Mouse (Mus musculus) limb, embryonic 14.5 days (tissue): ENCODE measurements around the gene Rnase13. TPM values are rescaled to one million over a fixed set of nuclear protein-coding genes. Genes with fewer than 3 reads are reported as not detected.

ENCODE experiments used
- ATAC-seq: fragments of 200-750 bp; cut with Nextera tagmentation; 2 replicates; pipeline ENCODE4 v1.8.0; 2017; ENCODE audit warnings: low read depth, moderate number of reproducible peaks, moderate TSS enrichment; ENCODE audit not compliant: low FRiP score
- DNase-seq: peaks from one replicate; pipeline ENCODE4 v3.0.0-alpha.2; 2015; ENCODE audit warnings: low spot score
- H3K27ac ChIP-seq: fragments of 300-500 bp; sonication (generic); replicated peaks from 2 replicates; pipeline ENCODE4 v1.5.1; 2014; ENCODE audit warnings: low read depth, mild to moderate bottlenecking, low read length, moderate library complexity, mixed read lengths
- H3K27me3 ChIP-seq: fragments of 300-500 bp; sonication (generic); 2 replicates; pipeline ENCODE4 v1.6.1; 2014; ENCODE audit warnings: low read length, mixed read lengths; ENCODE audit not compliant: control insufficient read depth, insufficient read depth
- H3K36me3 ChIP-seq: fragments of 300-500 bp; sonication (generic); 2 replicates; pipeline ENCODE4 v1.6.1; 2014; ENCODE audit warnings: mild to moderate bottlenecking, low read length, moderate library complexity, mixed read lengths; ENCODE audit not compliant: control insufficient read depth, insufficient read depth
- H3K4me1 ChIP-seq: fragments of 300-500 bp; sonication (generic); 2 replicates; pipeline ENCODE4 v1.6.1; 2014; ENCODE audit warnings: antibody characterized with exemption, low read length, mixed read lengths; ENCODE audit not compliant: control insufficient read depth, insufficient read depth
- H3K4me2 ChIP-seq: fragments of 300-500 bp; sonication (generic); replicated peaks from 2 replicates; pipeline ENCODE4 v1.6.1; 2014; ENCODE audit warnings: low read depth, mild to moderate bottlenecking, low read length, moderate library complexity; ENCODE audit not compliant: severe bottlenecking
- H3K4me3 ChIP-seq: fragments of 300-500 bp; sonication (generic); replicated peaks from 2 replicates; pipeline ENCODE4 v1.5.1; 2014; ENCODE audit warnings: low read length
- H3K9ac ChIP-seq: fragments of 300-500 bp; sonication (generic); 2 replicates; pipeline ENCODE4 v1.6.1; 2014; ENCODE audit warnings: mild to moderate bottlenecking, low read depth, low read length, moderate library complexity; ENCODE audit not compliant: severe bottlenecking
- H3K9me3 ChIP-seq: fragments of 300-500 bp; sonication (generic); 2 replicates; pipeline ENCODE4 v1.6.1; 2016; ENCODE audit warnings: low read length; ENCODE audit not compliant: control insufficient read depth
- POLR2A ChIP-seq: fragments of 200-500 bp; IDR thresholded peaks from 2 replicates; pipeline ENCODE4 v1.8.0; 2012; ENCODE audit warnings: inconsistent platforms, mild to moderate bottlenecking, moderate library complexity, borderline replicate concordance; ENCODE audit not compliant: insufficient read depth, insufficient read length; ENCODE audit errors: extremely low read depth
- WGBS: fragments of 180-500 bp; shearing (Covaris S2); extraction: QIAGEN DNeasy Blood & Tissue Kit; methylation state at CpG from one replicate; pipeline ENCODE4 v1.1.7; 2014; 5-methylcytosine and 5-hydroxymethylcytosine counted together
- polyA plus RNA-seq, 2 experiments: library from polyadenylated mRNA; depleted of rRNA in 1 of 2; stranded (reverse) in 1 of 2; unstranded in 1 of 2; fragments of >200 nt; fragmentation: Nextera tagmentation in 1 of 2; extraction: Ambion mirVana in 1 of 2; gene quantifications; 2 replicates each; pipeline versions ENCODE4 v1.2.1 to v1.2.3; 2012 to 2014

The Rnase13 gene
- polyA plus RNA-seq, 2 experiments: not detected

GRCm38 (mm10) chr14:51871741-51872140, 50.8 kb downstream of the Rnase13 start:
- ATAC-seq: no peak
- Histone ChIP-seq H3K27me3 (no peaks in the 10 kb centered on the region), H3K4me2 (no peak overlapping the region), H3K4me3 (no peak overlapping the region), H3K9ac (no peak overlapping the region), H3K27ac (no peak overlapping the region), H3K4me1 (no peaks in the 10 kb centered on the region), H3K9me3 (no peaks in the 10 kb centered on the region), H3K36me3 (no peaks in the 10 kb centered on the region)
- WGBS: 73% methylated on average over 9 of the region's 9 CpGs
- no peak for DNase-seq
- TF ChIP-seq POLR2A: no peak

Other genes starting within 250 kb of the Rnase13 start
- gene Gm17079, start 227.3 kb downstream of the Rnase13 start, polyA plus RNA-seq (2012; rRNA removed): not detected in 2 replicates
- gene Gm17079, start 227.3 kb downstream of the Rnase13 start, polyA plus RNA-seq (2014; fragmentation: Nextera tagmentation; extraction: Ambion mirVana): not detected in 2 replicates
- gene Gm5800, start 205.6 kb downstream of the Rnase13 start, polyA plus RNA-seq (2012; rRNA removed): not detected in 2 replicates
- not detected in 2 replicates for gene Gm5800, start 205.6 kb downstream of the Rnase13 start, polyA plus RNA-seq (2014; fragmentation: Nextera tagmentation; extraction: Ambion mirVana)
- gene Ang4, start 149.2 kb downstream of the Rnase13 start, polyA plus RNA-seq (2012; rRNA removed): not detected in 2 replicates
- not detected in 2 replicates for gene Ang4, start 149.2 kb downstream of the Rnase13 start, polyA plus RNA-seq (2014; fragmentation: Nextera tagmentation; extraction: Ambion mirVana)
- gene AY358078, start 122.7 kb downstream of the Rnase13 start, polyA plus RNA-seq (2012; rRNA removed): not detected in 2 replicates
- gene AY358078, start 122.7 kb downstream of the Rnase13 start, polyA plus RNA-seq (2014; fragmentation: Nextera tagmentation; extraction: Ambion mirVana): not detected in 2 replicates
- 0.31 and 1.2 TPM in 2 replicates for gene Ear6, start 69.1 kb downstream of the Rnase13 start, polyA plus RNA-seq (2012; rRNA removed)
- gene Ear6, start 69.1 kb downstream of the Rnase13 start, polyA plus RNA-seq (2014; fragmentation: Nextera tagmentation; extraction: Ambion mirVana): not detected in 2 replicates
- 45.9 and 47.9 TPM in 2 replicates for gene Mettl17, start 37.9 kb downstream of the Rnase13 start, polyA plus RNA-seq (2012; rRNA removed)
- 42.7 and 46.5 TPM in 2 replicates for gene Mettl17, start 37.9 kb downstream of the Rnase13 start, polyA plus RNA-seq (2014; fragmentation: Nextera tagmentation; extraction: Ambion mirVana)
- 3.6 TPM in 2 replicates for gene Slc39a2, start 29.9 kb downstream of the Rnase13 start, polyA plus RNA-seq (2012; rRNA removed)
- gene Slc39a2, start 29.9 kb downstream of the Rnase13 start, polyA plus RNA-seq (2014; fragmentation: Nextera tagmentation; extraction: Ambion mirVana): 1.5 TPM in 2 replicates
- gene Ndrg2, start 8.6 kb downstream of the Rnase13 start, polyA plus RNA-seq (2012; rRNA removed): 73.9 and 83.1 TPM in 2 replicates
- gene Ndrg2, start 8.6 kb downstream of the Rnase13 start, polyA plus RNA-seq (2014; fragmentation: Nextera tagmentation; extraction: Ambion mirVana): 52.0 and 54.5 TPM in 2 replicates
- not detected in 2 replicates for gene Tppp2, start 4.3 kb downstream of the Rnase13 start, polyA plus RNA-seq (2012; rRNA removed)
- gene Tppp2, start 4.3 kb downstream of the Rnase13 start, polyA plus RNA-seq (2014; fragmentation: Nextera tagmentation; extraction: Ambion mirVana): not detected in 2 replicates
- 220 and 277 TPM in 2 replicates for gene Arhgef40, start 61.9 kb upstream of the Rnase13 start, polyA plus RNA-seq (2012; rRNA removed)
- 143 and 160 TPM in 2 replicates for gene Arhgef40, start 61.9 kb upstream of the Rnase13 start, polyA plus RNA-seq (2014; fragmentation: Nextera tagmentation; extraction: Ambion mirVana)
- gene Tmem253, start 92.9 kb upstream of the Rnase13 start, polyA plus RNA-seq (2012; rRNA removed): 0.99 and 1.3 TPM in 2 replicates
- 0.28 and 0.81 TPM in 2 replicates for gene Tmem253, start 92.9 kb upstream of the Rnase13 start, polyA plus RNA-seq (2014; fragmentation: Nextera tagmentation; extraction: Ambion mirVana)
- 89.4 and 126 TPM in 2 replicates for gene Zfp219, start 98.0 kb upstream of the Rnase13 start, polyA plus RNA-seq (2012; rRNA removed)
- 30.3 and 37.5 TPM in 2 replicates for gene Zfp219, start 98.0 kb upstream of the Rnase13 start, polyA plus RNA-seq (2014; fragmentation: Nextera tagmentation; extraction: Ambion mirVana)
- gene Olfr221, start 119.7 kb upstream of the Rnase13 start, polyA plus RNA-seq (2012; rRNA removed): not detected in 2 replicates
- gene Olfr221, start 119.7 kb upstream of the Rnase13 start, polyA plus RNA-seq (2014; fragmentation: Nextera tagmentation; extraction: Ambion mirVana): not detected in 2 replicates
- gene Hnrnpc, start 181.3 kb upstream of the Rnase13 start, polyA plus RNA-seq (2012; rRNA removed): 386 and 478 TPM in 2 replicates
- 526 and 573 TPM in 2 replicates for gene Hnrnpc, start 181.3 kb upstream of the Rnase13 start, polyA plus RNA-seq (2014; fragmentation: Nextera tagmentation; extraction: Ambion mirVana)
- gene Rpgrip1, start 187.9 kb upstream of the Rnase13 start, polyA plus RNA-seq (2012; rRNA removed): 1.1 and 2.1 TPM in 2 replicates
- gene Rpgrip1, start 187.9 kb upstream of the Rnase13 start, polyA plus RNA-seq (2014; fragmentation: Nextera tagmentation; extraction: Ambion mirVana): 63.4 and 70.1 TPM in 2 replicates